10 mouse cellular contexts compared by ENCODE assay signal in the genomic region with DNA sequence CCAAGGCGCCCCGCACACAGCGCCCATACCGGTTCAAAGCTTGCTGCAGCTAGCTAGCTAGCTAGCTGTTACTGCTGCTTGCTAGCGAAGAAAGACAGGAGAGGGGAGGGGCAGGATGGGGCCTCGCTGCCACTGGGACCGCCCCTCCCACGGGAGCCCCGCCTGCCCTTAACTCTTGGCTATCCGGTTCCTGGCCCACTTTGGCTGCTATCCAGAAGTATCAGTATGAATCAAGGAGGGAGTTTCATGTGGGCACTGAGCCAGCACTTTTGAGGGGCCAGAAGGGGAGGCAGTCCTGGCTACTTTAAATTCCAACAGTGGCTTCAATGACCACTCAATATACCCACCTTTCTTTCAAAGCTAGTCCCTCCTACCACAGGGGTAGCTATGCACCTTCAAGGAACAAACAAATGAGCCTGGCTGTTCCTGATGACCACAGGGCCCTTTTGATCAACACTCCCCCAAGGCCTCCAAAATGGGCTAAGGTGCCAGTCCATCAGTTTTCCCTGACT. TPM values are rescaled to one million over a fixed set of nuclear protein-coding genes. Genes with fewer than 3 reads are reported as not detected.
DNase-seq lines count a peak whose midpoint lies in the region; ATAC-seq and TF ChIP-seq lines count a peak whose summit lies in the region.
"Had no signal": no experiment of that assay in that cellular context is flagged by ENCODE, and none has a peak within 500 bp of the region (broad histone marks: within the 10 kb centered on the region; RNA-seq: fewer than 3 reads in every experiment).

No protein-coding gene starts in this region.

- peaks cover 9% of the 10 kb centered on the region for H3K4me1 ChIP-seq in heart, embryonic 15.5 days (replicated peaks)
- H3K4me1 ChIP-seq in heart, adult 2 months (ENCODE audit: control insufficient read depth, insufficient read depth, low read length), result no peaks in the 10 kb centered on the region
- peaks cover 53% of the 10 kb centered on the region for H3K4me1 ChIP-seq in forebrain, embryonic 10.5 days
- H3K4me1 ChIP-seq in midbrain, embryonic 11.5 days (ENCODE audit: control insufficient read depth, insufficient read depth, low read length), result peaks cover 8% of the 10 kb centered on the region

- no peak overlapping the region for H3K4me3 ChIP-seq in heart, embryonic 15.5 days
- H3K4me3 ChIP-seq in heart, adult 2 months, result no peak overlapping the region
- peak overlapping the region; percentile 37 for H3K4me3 ChIP-seq in forebrain, embryonic 10.5 days
- H3K4me3 ChIP-seq in midbrain, embryonic 11.5 days (ENCODE audit: low read depth, low read length), result no peak overlapping the region

- no peaks in the 10 kb centered on the region for H3K9me3 ChIP-seq in heart, embryonic 15.5 days (replicated peaks)
- H3K9me3 ChIP-seq in forebrain, embryonic 10.5 days, result no peaks in the 10 kb centered on the region
- no peaks in the 10 kb centered on the region for H3K9me3 ChIP-seq in midbrain, embryonic 11.5 days (ENCODE audit: control insufficient read depth, low read length)

- no peak for TF ChIP-seq POLR2A in heart, adult 2 months (IDR thresholded peaks at IDR 0.05; ENCODE audit: insufficient read depth, low read depth, low read length)

- H3K27ac ChIP-seq in heart, embryonic 15.5 days, result no peak overlapping the region
- H3K27ac ChIP-seq in heart, adult 2 months, result no peak overlapping the region
- peak overlapping the region; percentile 31; the same call in 1 of the 2 replicates for H3K27ac ChIP-seq in forebrain, embryonic 10.5 days
- H3K27ac ChIP-seq in midbrain, embryonic 11.5 days (ENCODE audit: low read depth, low read length), result no peak overlapping the region

- no peak overlapping the region for H3K4me2 ChIP-seq in heart, embryonic 15.5 days
- peak overlapping the region; percentile 14; the same call in 1 of the 2 replicates for H3K4me2 ChIP-seq in midbrain, embryonic 11.5 days

- no peak overlapping the region for H3K9ac ChIP-seq in heart, embryonic 15.5 days
- H3K9ac ChIP-seq in heart, adult 2 months (ENCODE audit: low read depth, low read length), result no peak overlapping the region
- no peak overlapping the region for H3K9ac ChIP-seq in midbrain, embryonic 11.5 days (ENCODE audit: low read length)

- no peak for DNase-seq in heart, adult 2 months
- DNase-seq in adrenal gland, postnatal 25 days, result peak; percentile 15
- DNase-seq in forebrain, embryonic 10.5 days (ENCODE audit: extremely low spot score, low spot score), result no peak
- peak; percentile 23 for DNase-seq in kidney, postnatal 14 days
- no peak for DNase-seq in midbrain, embryonic 11.5 days (ENCODE audit: low spot score, missing footprints)
- no peak for DNase-seq in B cell, adult 2 months
- no peak for DNase-seq in layer of hippocampus, adult 18-20 months (ENCODE audit: low spot score in 2 of 2)

- no peaks in the 10 kb centered on the region for H3K36me3 ChIP-seq in heart, embryonic 15.5 days
- no peaks in the 10 kb centered on the region for H3K36me3 ChIP-seq in heart, adult 2 months (ENCODE audit: control insufficient read depth, insufficient read depth, low read length)
- H3K36me3 ChIP-seq in forebrain, embryonic 10.5 days (replicated peaks), result no peaks in the 10 kb centered on the region
- H3K36me3 ChIP-seq in midbrain, embryonic 11.5 days (ENCODE audit: control insufficient read depth, insufficient read depth, low read length), result no peaks in the 10 kb centered on the region

- no peak for TF ChIP-seq EP300 in heart, adult 2 months (IDR thresholded peaks at IDR 0.05; ENCODE audit: insufficient read depth, low read depth, low read length)

- no peaks in the 10 kb centered on the region for H3K79me2 ChIP-seq in heart, adult 2 months (replicated peaks; ENCODE audit: control insufficient read depth, insufficient read depth, low read length)

- 0 out of 2 replicates have a peak, but pooled peaks have one; percentile 33 for ATAC-seq in heart, embryonic 15.5 days (replicated peaks; ENCODE audit: insufficient number of reproducible peaks, insufficient read depth, low FRiP score, low read depth)
- 0 out of 2 replicates have a peak, but pooled peaks have one; percentile 39 for ATAC-seq in midbrain, embryonic 11.5 days (ENCODE audit: low FRiP score)
- ATAC-seq: Patski had no signal

- H3K27me3 ChIP-seq in heart, embryonic 15.5 days, result peaks cover 43% of the 10 kb centered on the region
- H3K27me3 ChIP-seq in heart, adult 2 months (ENCODE audit: control insufficient read depth, insufficient read depth, low read length), result no peaks in the 10 kb centered on the region
- peaks cover 59% of the 10 kb centered on the region for H3K27me3 ChIP-seq in forebrain, embryonic 10.5 days (ENCODE audit: poor library complexity, severe bottlenecking)
- peaks cover 4% of the 10 kb centered on the region; the same call in 1 of the 2 replicates for H3K27me3 ChIP-seq in midbrain, embryonic 11.5 days (ENCODE audit: control insufficient read depth, insufficient read depth, low read length)

- WGBS in heart, embryonic 15.5 days, result 0% methylated on average over 10 of the region's 10 CpGs
- 3% methylated on average over 10 of the region's 10 CpGs for WGBS in heart, adult 2 months
- under 1% methylated on average over 10 of the region's 10 CpGs for WGBS in forebrain, embryonic 10.5 days
- 1% methylated on average over 10 of the region's 10 CpGs for WGBS in midbrain, embryonic 11.5 days

- intact Hi-C loops in heart, adult 2 months (cut with DNase I), result no loop called here

- TF ChIP-seq CTCF in heart, adult 2 months (IDR thresholded peaks at IDR 0.05), result no peak

RNA-seq across cellular contexts. Expression of gene Plch2, which starts 37.2 kb away (rescaled TPM):
- polyA plus RNA-seq in heart, embryonic 15.5 days (2015; fragmentation: Nextera tagmentation; extraction: Ambion mirVana), result 0.43 and 2.4 TPM in 2 replicates
- not detected for total RNA-seq in heart, adult 2 months (2021)
- 0.06 and 1.1 TPM in 2 replicates for polyA plus RNA-seq in heart, adult 2 months (2012; rRNA removed)
- 0.71 and 1.0 TPM in 2 replicates for total RNA-seq in adrenal gland, postnatal 25 days (2021)
- 0.43 and 0.64 TPM in 2 replicates for polyA plus RNA-seq in forebrain, embryonic 10.5 days (2016; fragmentation: Nextera tagmentation; extraction: Ambion mirVana)
- 0.81 and 0.85 TPM in 2 replicates for polyA plus RNA-seq in midbrain, embryonic 11.5 days (2014; fragmentation: Nextera tagmentation; extraction: Ambion mirVana)
- total RNA-seq in layer of hippocampus, adult 18-20 months (2021), result 100 to 1,000 TPM in 1 of 2 experiments, 10 to 100 TPM in 1; 93.4 to 102 TPM
- total RNA-seq: hematopoietic stem cell, adult 5-6 weeks had no signal

RNA-seq across cellular contexts. Expression of gene Pex10, which starts 47.4 kb away (rescaled TPM):
- 16.3 and 18.6 TPM in 2 replicates for polyA plus RNA-seq in heart, embryonic 15.5 days (2015; fragmentation: Nextera tagmentation; extraction: Ambion mirVana)
- 10 to 100 TPM; 18.4 to 19.4 TPM for total RNA-seq in heart, adult 2 months (2021)
- polyA plus RNA-seq in heart, adult 2 months (2012; rRNA removed), result 26.5 and 26.7 TPM in 2 replicates
- total RNA-seq in adrenal gland, postnatal 25 days (2021), result 25.1 and 28.6 TPM in 2 replicates
- 22.2 TPM in 2 replicates for polyA plus RNA-seq in forebrain, embryonic 10.5 days (2016; fragmentation: Nextera tagmentation; extraction: Ambion mirVana)
- polyA plus RNA-seq in midbrain, embryonic 11.5 days (2014; fragmentation: Nextera tagmentation; extraction: Ambion mirVana), result 8.2 and 9.7 TPM in 2 replicates
- total RNA-seq in layer of hippocampus, adult 18-20 months (2021), result 10 to 100 TPM; 21.5 to 22.0 TPM

RNA-seq across cellular contexts. Expression of gene Pank4, which starts 55.5 kb away (rescaled TPM):
- polyA plus RNA-seq in heart, embryonic 15.5 days (2015; fragmentation: Nextera tagmentation; extraction: Ambion mirVana), result 36.6 and 44.5 TPM in 2 replicates
- total RNA-seq in heart, adult 2 months (2021), result 10 to 100 TPM; 40.7 to 43.9 TPM
- polyA plus RNA-seq in heart, adult 2 months (2012; rRNA removed), result 59.6 and 81.2 TPM in 2 replicates
- 33.6 and 33.8 TPM in 2 replicates for total RNA-seq in adrenal gland, postnatal 25 days (2021)
- polyA plus RNA-seq in forebrain, embryonic 10.5 days (2016; fragmentation: Nextera tagmentation; extraction: Ambion mirVana), result 46.8 and 51.8 TPM in 2 replicates
- 37.0 and 40.4 TPM in 2 replicates for polyA plus RNA-seq in midbrain, embryonic 11.5 days (2014; fragmentation: Nextera tagmentation; extraction: Ambion mirVana)
- 10 to 100 TPM; 36.0 to 37.7 TPM for total RNA-seq in layer of hippocampus, adult 18-20 months (2021)

RNA-seq across cellular contexts. Expression of gene Hes5, which starts 58.7 kb away (rescaled TPM):
- polyA plus RNA-seq in heart, embryonic 15.5 days (2015; fragmentation: Nextera tagmentation; extraction: Ambion mirVana), result 0.49 and 0.77 TPM in 2 replicates
- not detected for total RNA-seq in heart, adult 2 months (2021)
- 0.10 TPM in 1 of 2 replicates, not detected in the other for polyA plus RNA-seq in heart, adult 2 months (2012; rRNA removed)
- total RNA-seq in adrenal gland, postnatal 25 days (2021), result not detected in 2 replicates
- polyA plus RNA-seq in forebrain, embryonic 10.5 days (2016; fragmentation: Nextera tagmentation; extraction: Ambion mirVana), result 272 and 295 TPM in 2 replicates
- polyA plus RNA-seq in midbrain, embryonic 11.5 days (2014; fragmentation: Nextera tagmentation; extraction: Ambion mirVana), result 456 and 535 TPM in 2 replicates
- total RNA-seq in layer of hippocampus, adult 18-20 months (2021), result 10 to 100 TPM; 15.5 to 25.8 TPM
- polyA plus RNA-seq: Patski had no signal

Comparison
In these comparisons a context has a peak if more than half of its experiments do, and no peak if none do; other contexts are left out.
1. DNase-seq: peak in adrenal gland, postnatal 25 days (single experiment) and kidney, postnatal 14 days (single experiment); none in heart, adult 2 months (0 of 2), forebrain, embryonic 10.5 days (single experiment), midbrain, embryonic 11.5 days (single experiment), B cell, adult 2 months (0 of 2) and layer of hippocampus, adult 18-20 months (0 of 2).